Mouse (Mus musculus) stomach, postnatal 0 days (tissue): Measurements from ENCODE around the gene Pip5k1b. TPM values are rescaled to one million over a fixed set of nuclear protein-coding genes. Genes with fewer than 3 reads are reported as not detected.

Experiments used
- ATAC-seq: fragments of 200-750 bp; cut with Nextera tagmentation; 2 replicates; pipeline ENCODE4 v1.8.0; 2017; ENCODE audit not compliant: low FRiP score, low TSS enrichment
- DNase-seq: peaks from one replicate; pipeline ENCODE4 v3.0.0-alpha.2; 2016; ENCODE audit warnings: low spot score
- H3K27ac ChIP-seq: fragments of 300-500 bp; sonication (generic); replicated peaks from 2 replicates; pipeline ENCODE4 v1.5.1; 2014; ENCODE audit warnings: mild to moderate bottlenecking, control low read depth
- H3K27me3 ChIP-seq: fragments of 300-500 bp; sonication (generic); 2 replicates; pipeline ENCODE4 v1.6.1; 2014; ENCODE audit warnings: low read length; ENCODE audit not compliant: control insufficient read depth, insufficient read depth
- H3K36me3 ChIP-seq: fragments of 300-500 bp; sonication (generic); 2 replicates; pipeline ENCODE4 v1.6.1; 2014; ENCODE audit warnings: low read length, mixed read lengths; ENCODE audit not compliant: control insufficient read depth, insufficient read depth
- H3K4me1 ChIP-seq: fragments of 300-500 bp; sonication (generic); replicated peaks from 2 replicates; pipeline ENCODE4 v1.6.1; 2014; ENCODE audit warnings: antibody characterized with exemption; ENCODE audit not compliant: control insufficient read depth, insufficient read depth
- H3K4me2 ChIP-seq: fragments of 300-500 bp; sonication (generic); replicated peaks from 2 replicates; pipeline ENCODE4 v1.6.1; 2014; ENCODE audit warnings: low read depth, mild to moderate bottlenecking, control low read depth, moderate library complexity
- H3K4me3 ChIP-seq: fragments of 300-500 bp; sonication (generic); 2 replicates; pipeline ENCODE4 v1.5.1; 2014; ENCODE audit warnings: low read depth, low read length, control low read depth
- H3K9ac ChIP-seq: fragments of 300-500 bp; sonication (generic); 2 replicates; pipeline ENCODE4 v1.6.1; 2014; ENCODE audit warnings: mild to moderate bottlenecking, low read length, control low read depth, mixed read lengths
- H3K9me3 ChIP-seq: fragments of 300-500 bp; sonication (generic); 2 replicates; pipeline ENCODE4 v1.6.1; 2016; ENCODE audit warnings: low read length; ENCODE audit not compliant: control insufficient read depth
- CTCF ChIP-seq: IDR thresholded peaks from 2 replicates; pipeline ENCODE4 v1.5.1; 2016; ENCODE audit warnings: antibody characterized with exemption, low read depth, mild to moderate bottlenecking, moderate library complexity
- EP300 ChIP-seq: optimal IDR thresholded peaks from 2 replicates; pipeline ENCODE3; 2016; ENCODE audit warnings: antibody characterized with exemption
- WGBS: fragments of 180-500 bp; shearing (Covaris S2); extraction: QIAGEN DNeasy Blood & Tissue Kit; methylation state at CpG from one replicate; pipeline ENCODE4 v1.1.7; 2014; 5-methylcytosine and 5-hydroxymethylcytosine counted together
- polyA plus RNA-seq: library from polyadenylated mRNA; unstranded; fragments of >200 nt; fragmentation: Nextera tagmentation; extraction: Ambion mirVana; gene quantifications from 2 replicates; pipeline ENCODE4 v1.2.1, GENCODE M21; 2015

Pip5k1b gene
- polyA plus RNA-seq, 1 experiment from 2014 or later = 5.5 TPM

DNA sequence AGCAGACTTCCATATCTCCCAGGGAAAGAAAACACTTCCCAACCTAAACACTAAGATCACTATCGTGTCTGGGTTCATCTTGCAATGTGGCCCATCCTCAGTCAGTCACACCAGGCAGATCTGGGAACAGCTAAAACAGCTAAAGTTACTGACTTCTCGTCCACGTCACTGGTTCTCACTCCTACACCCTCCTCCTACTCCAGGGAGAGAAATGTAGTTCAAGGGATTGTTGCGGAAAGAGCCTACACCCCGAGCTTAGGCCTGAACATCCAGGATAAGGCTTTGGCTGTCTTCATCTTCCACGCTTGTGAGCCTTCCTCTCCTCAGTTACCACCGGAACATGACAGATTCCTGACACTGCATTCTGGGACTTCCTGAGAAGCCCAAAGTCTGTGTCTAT is 43.7 kb downstream of the Pip5k1b start:
- H3K36me3 ChIP-seq = no peaks in the 10 kb centered on the region
- WGBS = 90% methylated on average over 7 of the region's 7 CpGs
- DNase-seq = no peak

DNA sequence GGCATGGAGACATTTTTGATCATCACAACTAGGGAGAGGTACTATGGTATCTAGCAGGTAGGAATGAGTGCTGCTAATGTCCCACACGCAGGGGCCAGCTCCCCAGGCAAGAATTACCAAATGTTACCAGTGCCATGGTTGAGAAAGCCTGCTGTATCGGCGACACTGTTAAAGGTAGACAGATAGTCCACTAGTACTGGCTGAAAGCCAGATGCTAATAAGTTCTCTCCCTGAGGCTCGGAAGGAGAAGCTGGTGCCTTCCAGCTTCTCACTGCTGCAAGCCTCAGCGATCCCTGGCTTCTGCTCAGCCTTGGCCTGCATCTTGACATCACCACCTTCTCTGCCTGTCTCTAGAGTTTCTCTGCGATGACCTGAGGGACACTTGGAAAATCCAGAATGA is 46.3 kb downstream of the Pip5k1b start:
- Histone ChIP-seq H3K9ac (no peak overlapping the region), H3K4me3 (no peak overlapping the region), H3K27ac (no peak overlapping the region), H3K4me1 (no peaks in the 10 kb centered on the region), H3K27me3 (no peaks in the 10 kb centered on the region), H3K4me2 (no peak overlapping the region), H3K9me3 (no peaks in the 10 kb centered on the region), H3K36me3 (no peaks in the 10 kb centered on the region)
- 80% methylated on average over 6 of the region's 6 CpGs for WGBS
- DNase-seq (no peak), ATAC-seq (no peak)
- TF ChIP-seq CTCF (no peak), EP300 (no peak)

More for the DNA sequence above, 43.7 kb downstream of the Pip5k1b start:
- H3K4me3 ChIP-seq = no peak overlapping the region
- no peaks in the 10 kb centered on the region for H3K27me3 ChIP-seq
- H3K9ac ChIP-seq = no peak overlapping the region
- no peaks in the 10 kb centered on the region for H3K4me1 ChIP-seq
- no peaks in the 10 kb centered on the region for H3K9me3 ChIP-seq
- TF ChIP-seq CTCF (no peak), EP300 (no peak)
- H3K4me2 ChIP-seq = no peak overlapping the region
- H3K27ac ChIP-seq = no peak overlapping the region
- no peak for ATAC-seq

- Histone ChIP-seq H3K36me3 (no peaks in the 10 kb centered on the region), H3K9ac (no peak overlapping the region), H3K4me2 (no peak overlapping the region), H3K4me1 (no peaks in the 10 kb centered on the region), H3K27ac (no peak overlapping the region), H3K27me3 (no peaks in the 10 kb centered on the region), H3K4me3 (no peak overlapping the region), H3K9me3 (no peaks in the 10 kb centered on the region)
- TF ChIP-seq CTCF (no peak), EP300 (no peak)
- ATAC-seq (no peak), DNase-seq (no peak)
- 67% methylated on average over 13 of the region's 13 CpGs for WGBS
Observed at GRCm38 (mm10) chr19:24508087-24508767, 47.4 kb downstream of the Pip5k1b start.

DNA sequence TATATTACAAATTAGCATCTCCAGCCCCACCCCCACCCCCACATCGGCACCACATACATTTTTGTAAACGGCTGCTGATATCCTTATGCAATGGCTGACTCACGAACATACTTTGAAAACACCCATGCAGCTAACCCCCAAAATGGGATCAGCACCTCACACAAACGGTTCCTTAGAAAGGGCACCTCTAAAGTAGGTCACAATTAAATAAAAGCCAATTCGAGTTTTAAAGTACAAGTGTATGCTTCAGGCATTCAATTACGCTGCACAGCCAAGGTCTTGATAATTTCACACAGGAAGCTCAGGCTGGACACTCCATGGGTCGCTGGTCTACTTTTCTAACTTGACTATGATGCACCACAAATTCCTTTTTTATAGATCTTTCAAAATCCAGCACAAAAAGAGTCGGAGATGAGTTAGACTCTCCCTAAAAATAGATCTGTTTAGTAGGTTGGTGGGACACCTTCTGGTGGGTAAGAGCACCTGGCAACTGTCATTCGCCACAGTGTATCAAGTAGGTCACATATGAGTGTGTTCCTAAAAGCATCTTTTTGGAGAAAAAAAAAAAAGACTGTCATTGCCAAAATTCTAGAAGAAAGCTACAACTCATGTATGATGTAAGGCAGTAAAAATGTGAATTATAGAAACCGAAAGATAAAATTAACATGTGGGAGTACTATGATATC is 52.8 kb downstream of the Pip5k1b start:
- WGBS = 81% methylated on average over 10 of the region's 10 CpGs
- H3K9me3 ChIP-seq = no peaks in the 10 kb centered on the region
- no peak overlapping the region for H3K9ac ChIP-seq
- DNase-seq = no peak
- no peak for ATAC-seq
- H3K27ac ChIP-seq = no peak overlapping the region
- TF ChIP-seq EP300 (no peak), CTCF (no peak)
- H3K4me2 ChIP-seq = no peak overlapping the region
- H3K4me3 ChIP-seq = no peak overlapping the region
- no peaks in the 10 kb centered on the region for H3K36me3 ChIP-seq
- no peaks in the 10 kb centered on the region for H3K4me1 ChIP-seq
- H3K27me3 ChIP-seq = no peaks in the 10 kb centered on the region

DNA sequence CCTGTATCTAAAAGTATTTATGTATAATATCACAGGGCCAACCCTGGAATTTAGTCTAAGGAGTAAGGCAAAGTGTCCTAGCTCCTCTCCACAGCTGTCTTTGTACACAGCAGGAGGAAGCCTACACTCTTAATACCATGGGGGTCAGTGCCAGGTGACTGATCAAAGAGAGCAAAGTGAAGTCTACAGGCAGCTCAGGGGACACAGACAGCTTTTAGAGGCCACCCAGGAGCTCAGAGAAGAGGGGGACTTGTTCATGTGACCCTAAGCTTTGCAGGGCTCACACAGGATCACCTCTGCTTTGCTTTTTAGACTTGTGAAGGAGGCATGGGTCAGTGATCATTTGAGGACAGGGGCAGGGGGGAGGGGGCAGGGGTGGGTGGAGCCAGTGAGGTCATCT is 54.1 kb downstream of the Pip5k1b start:
- no peak overlapping the region for H3K4me3 ChIP-seq
- no peak for DNase-seq
- no peaks in the 10 kb centered on the region for H3K27me3 ChIP-seq
- H3K4me1 ChIP-seq = no peaks in the 10 kb centered on the region
- H3K36me3 ChIP-seq = no peaks in the 10 kb centered on the region
- ATAC-seq = peak; percentile 21; the same call in 1 of the 2 replicates
- H3K9ac ChIP-seq = no peak overlapping the region
- TF ChIP-seq EP300 = no peak
- TF ChIP-seq CTCF = no peak
- H3K4me2 ChIP-seq = no peak overlapping the region
- H3K9me3 ChIP-seq = no peaks in the 10 kb centered on the region
- H3K27ac ChIP-seq = no peak overlapping the region

- TF ChIP-seq EP300 (no peak), CTCF (no peak)
- Histone ChIP-seq H3K36me3 (no peaks in the 10 kb centered on the region), H3K4me3 (no peak overlapping the region), H3K9ac (no peak overlapping the region), H3K9me3 (no peaks in the 10 kb centered on the region), H3K4me1 (no peaks in the 10 kb centered on the region), H3K27ac (no peak overlapping the region), H3K4me2 (no peak overlapping the region), H3K27me3 (no peaks in the 10 kb centered on the region)
- no peak for DNase-seq
- WGBS = 59% methylated on average over 5 of the region's 5 CpGs
- 0 out of 2 replicates have a peak, but pooled peaks have one; percentile 57 for ATAC-seq
Observed at GRCm38 (mm10) chr19:24500431-24500830, 55.2 kb downstream of the Pip5k1b start.
